Mouse (Mus musculus): ENCODE measurements around the gene Taf12. TPM values are rescaled to one million over a fixed set of nuclear protein-coding genes. Genes with fewer than 3 reads are reported as not detected.

The Taf12 gene
- polyA plus RNA-seq, 1 experiment: 38.5 TPM

DNA sequence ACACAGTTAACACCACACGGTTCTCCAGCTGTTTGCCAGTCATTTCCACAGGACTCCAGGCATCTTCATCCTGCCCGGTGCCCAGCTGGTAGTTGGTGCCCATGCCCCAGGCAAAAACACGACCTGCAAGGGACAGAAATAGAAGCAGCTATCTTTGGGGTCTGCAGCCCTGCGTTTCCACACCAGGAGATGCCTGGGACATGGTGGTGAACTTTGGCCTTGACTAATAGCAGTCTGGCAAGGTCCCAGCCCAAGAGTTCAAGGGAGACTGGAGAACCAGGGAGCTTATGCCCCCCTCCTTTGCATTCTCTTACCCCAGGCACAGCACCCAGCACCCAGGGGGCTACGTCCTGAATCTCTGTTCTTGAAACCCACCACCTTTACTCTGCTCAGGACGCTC lies 58.7 kb downstream of the Taf12 start:
- peaks cover 3% of the 10 kb centered on the region for H3K4me1 ChIP-seq (ENCODE audit: control insufficient read depth, insufficient read depth, low read length)
- no peak for TF ChIP-seq CTCF (IDR thresholded peaks at IDR 0.05; ENCODE audit: control insufficient read depth, insufficient read depth, insufficient replicate concordance, low read depth, low read length)
- no peak overlapping the region for H3K27ac ChIP-seq (ENCODE audit: control insufficient read depth, insufficient read depth, low read depth, low read length)
- peaks cover 2% of the 10 kb centered on the region; the same call in 1 of the 2 replicates for H3K36me3 ChIP-seq (ENCODE audit: control insufficient read depth, insufficient read depth, low read length)
- H3K4me3 ChIP-seq (ENCODE audit: control insufficient read depth, low read depth, low read length): no peak overlapping the region
- H3K27me3 ChIP-seq (ENCODE audit: control insufficient read depth, insufficient read depth, low read length): no peaks in the 10 kb centered on the region

DNA sequence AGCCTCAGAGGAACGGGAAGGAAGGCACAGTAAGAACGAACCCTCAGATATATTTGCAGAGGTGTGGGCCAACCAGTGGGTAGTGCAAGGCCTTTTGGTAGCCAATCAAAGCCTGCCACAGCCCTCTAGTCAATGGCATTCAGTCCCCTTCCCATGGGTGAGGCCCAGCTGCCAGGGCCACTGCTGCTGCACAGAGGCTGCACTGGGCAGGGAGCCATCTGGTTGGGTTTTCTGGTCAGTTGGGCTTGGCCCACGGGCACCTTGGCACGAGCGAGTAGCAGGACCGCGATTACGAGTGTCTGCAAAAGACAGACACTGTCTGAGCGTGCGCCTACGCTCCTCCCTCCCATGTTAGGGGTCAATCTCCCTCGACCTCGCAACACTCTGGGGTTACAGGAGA lies 64.8 kb downstream of the Taf12 start:
- H3K4me1 ChIP-seq (ENCODE audit: control insufficient read depth, insufficient read depth, low read length): no peaks in the 10 kb centered on the region
- peaks cover 2% of the 10 kb centered on the region; the same call in 1 of the 2 replicates for H3K36me3 ChIP-seq (ENCODE audit: control insufficient read depth, insufficient read depth, low read length)
- TF ChIP-seq CTCF (IDR thresholded peaks at IDR 0.05; ENCODE audit: control insufficient read depth, insufficient read depth, insufficient replicate concordance, low read depth, low read length): no peak

DNA sequence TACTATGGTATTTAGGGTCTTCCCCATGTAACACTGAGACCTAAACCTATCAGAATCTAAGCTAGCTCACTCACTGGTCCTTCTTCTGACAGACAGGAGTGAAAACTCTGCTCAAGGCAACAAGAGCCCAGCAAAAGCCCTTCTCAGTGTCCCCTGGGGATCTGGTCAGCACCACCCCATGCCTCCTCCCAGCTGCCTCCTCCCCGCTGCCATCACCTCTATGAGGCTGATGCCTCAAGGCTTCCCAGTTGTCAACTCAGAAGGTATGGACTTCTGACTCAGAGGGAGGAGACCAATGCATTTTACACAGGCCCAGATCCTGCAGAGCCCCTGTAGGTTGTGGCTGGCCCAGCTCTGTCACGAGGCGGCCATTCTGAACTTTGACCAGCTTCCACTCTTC lies 67.3 kb downstream of the Taf12 start:
- H3K27ac ChIP-seq (ENCODE audit: control insufficient read depth, insufficient read depth, low read depth, low read length): no peak overlapping the region
- TF ChIP-seq CTCF (IDR thresholded peaks at IDR 0.05; ENCODE audit: control insufficient read depth, insufficient read depth, insufficient replicate concordance, low read depth, low read length): no peak
- no peaks in the 10 kb centered on the region for H3K27me3 ChIP-seq (ENCODE audit: control insufficient read depth, insufficient read depth, low read length)
- no peaks in the 10 kb centered on the region; the same call in 1 of the 2 replicates for H3K4me1 ChIP-seq (ENCODE audit: control insufficient read depth, insufficient read depth, low read length)
- H3K36me3 ChIP-seq (ENCODE audit: control insufficient read depth, insufficient read depth, low read length): no peaks in the 10 kb centered on the region; the same call in 1 of the 2 replicates
- H3K4me3 ChIP-seq (ENCODE audit: control insufficient read depth, low read depth, low read length): no peak overlapping the region

More for the DNA sequence above, 64.8 kb downstream of the Taf12 start:
- Histone ChIP-seq H3K27me3 (ENCODE audit: control insufficient read depth, insufficient read depth, low read length) (no peaks in the 10 kb centered on the region), H3K27ac (ENCODE audit: control insufficient read depth, insufficient read depth, low read depth, low read length) (no peak overlapping the region), H3K4me3 (ENCODE audit: control insufficient read depth, low read depth, low read length) (no peak overlapping the region)

GRCm38 (mm10) chr4:132344403-132345134 lies 70.4 kb downstream of the Taf12 start:
- Histone ChIP-seq H3K4me3 (ENCODE audit: control insufficient read depth, low read depth, low read length) (peak overlapping the region; percentile 89), H3K4me1 (ENCODE audit: control insufficient read depth, insufficient read depth, low read length) (no peaks in the 10 kb centered on the region; the same call in 1 of the 2 replicates), H3K27me3 (ENCODE audit: control insufficient read depth, insufficient read depth, low read length) (no peaks in the 10 kb centered on the region), H3K36me3 (ENCODE audit: control insufficient read depth, insufficient read depth, low read length) (no peaks in the 10 kb centered on the region; the same call in 1 of the 2 replicates), H3K27ac (ENCODE audit: control insufficient read depth, insufficient read depth, low read depth, low read length) (peak overlapping the region; percentile 67)
- TF ChIP-seq POLR2A (IDR thresholded peaks at IDR 0.05; ENCODE audit: control insufficient read depth, low read depth, low read length): 0 out of 2 replicates have a peak, but pooled peaks have one; percentile 15
- TF ChIP-seq CTCF (IDR thresholded peaks at IDR 0.05; ENCODE audit: control insufficient read depth, insufficient read depth, insufficient replicate concordance, low read depth, low read length): no peak

Other genes with a start within 250 kb of the Taf12 start
- gene Gm10300, start 199.7 kb upstream of the Taf12 start, polyA plus RNA-seq (2012; rRNA removed): not detected in 2 replicates
- gene Epb41, start 199.1 kb upstream of the Taf12 start, polyA plus RNA-seq (2012; rRNA removed): 8.7 and 9.6 TPM in 2 replicates
- gene Oprd1, start 129.9 kb upstream of the Taf12 start, polyA plus RNA-seq (2012; rRNA removed): 0.61 and 0.83 TPM in 2 replicates
- gene Ythdf2, start 62.1 kb upstream of the Taf12 start, polyA plus RNA-seq (2012; rRNA removed): 11.9 and 14.5 TPM in 2 replicates
- gene Gmeb1, start 12.8 kb upstream of the Taf12 start, polyA plus RNA-seq (2012; rRNA removed): 13.7 and 14.1 TPM in 2 replicates
- 24.9 and 31.4 TPM in 2 replicates for gene Rab42, start 29.0 kb downstream of the Taf12 start, polyA plus RNA-seq (2012; rRNA removed)
- gene Trnau1ap, start 55.2 kb downstream of the Taf12 start, polyA plus RNA-seq (2012; rRNA removed): 5.1 and 6.0 TPM in 2 replicates
- gene Rcc1, start 79.2 kb downstream of the Taf12 start, polyA plus RNA-seq (2012; rRNA removed): 179 and 185 TPM in 2 replicates
- 6.6 and 8.5 TPM in 2 replicates for gene Phactr4, start 148.1 kb downstream of the Taf12 start, polyA plus RNA-seq (2012; rRNA removed)
- 3.0 and 3.1 TPM in 2 replicates for gene Med18, start 189.5 kb downstream of the Taf12 start, polyA plus RNA-seq (2012; rRNA removed)
- 18.0 and 19.4 TPM in 2 replicates for gene Sesn2, start 236.1 kb downstream of the Taf12 start, polyA plus RNA-seq (2012; rRNA removed)